Mouse (Mus musculus): ENCODE measurements around the gene Tpo. TPM values are rescaled to one million over a fixed set of nuclear protein-coding genes. Genes with fewer than 3 reads are reported as not detected.

Tpo gene
- total and polyA plus RNA-seq, 2 experiments from 2014 or later, result 0.49 to 0.59 TPM

DNA sequence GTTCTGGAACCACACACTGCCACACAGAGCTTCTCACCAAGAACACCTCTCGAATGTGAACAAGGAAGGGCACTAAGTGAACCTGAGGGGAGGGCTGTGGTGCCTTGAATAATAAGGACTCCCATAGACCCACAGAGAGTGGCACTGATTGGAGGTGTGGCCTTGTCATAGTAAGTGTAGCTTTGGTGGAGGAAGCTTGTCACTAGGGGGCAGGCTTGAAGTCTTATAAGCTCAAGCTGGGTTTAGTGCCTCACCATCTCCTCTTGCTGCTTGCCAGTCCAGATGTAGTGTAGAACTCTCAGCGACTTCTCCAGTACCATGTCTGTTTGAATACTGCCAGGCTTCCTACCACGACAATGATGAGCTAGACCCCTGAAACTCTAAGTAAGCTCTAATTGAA is 9.7 kb upstream of the Tpo start:
- 67% methylated on average over 3 of the region's 3 CpGs for WGBS
- no peaks in the 10 kb centered on the region for H3K9me3 ChIP-seq (ENCODE audit: low read length)
- DNase-seq (ENCODE audit: low spot score) (no peak), ATAC-seq (ENCODE audit: low FRiP score) (no peak)
- H3K36me3 ChIP-seq (ENCODE audit: insufficient read depth, low read length), result no peaks in the 10 kb centered on the region
- H3K9ac ChIP-seq (replicated peaks; ENCODE audit: low read length, poor library complexity, severe bottlenecking), result no peak overlapping the region
- no peak for TF ChIP-seq CTCF (IDR thresholded peaks at IDR 0.05)
- no peak overlapping the region for H3K27ac ChIP-seq (ENCODE audit: low read depth, low read length)
- no peaks in the 10 kb centered on the region for H3K4me1 ChIP-seq (ENCODE audit: insufficient read depth, low read length)
- H3K4me2 ChIP-seq (ENCODE audit: low read depth, low read length, poor library complexity, severe bottlenecking), result no peak overlapping the region
- H3K4me3 ChIP-seq (ENCODE audit: low read depth, low read length), result no peak overlapping the region
- no peaks in the 10 kb centered on the region for H3K27me3 ChIP-seq (ENCODE audit: insufficient read depth, low read length)

DNA sequence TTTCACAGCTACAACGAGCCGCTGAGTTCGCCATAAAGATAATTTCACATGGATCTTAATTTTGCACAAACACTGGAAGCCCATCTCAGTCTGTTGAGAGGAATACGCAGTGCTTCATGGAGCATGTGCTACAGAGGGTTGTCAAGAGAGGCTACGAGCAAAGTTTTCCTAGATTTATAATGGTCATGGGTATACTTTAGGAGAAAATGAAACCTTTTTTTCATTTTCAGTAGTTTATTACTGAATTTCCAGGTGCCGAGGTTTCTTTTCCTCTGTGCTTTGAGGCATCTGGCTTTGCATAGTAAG is 3.1 kb downstream of the Tpo start:
- H3K9me3 ChIP-seq (ENCODE audit: low read length), result no peaks in the 10 kb centered on the region
- DNase-seq (ENCODE audit: low spot score) (no peak), ATAC-seq (ENCODE audit: low FRiP score) (no peak)
- no peaks in the 10 kb centered on the region for H3K36me3 ChIP-seq (ENCODE audit: insufficient read depth, low read length)
- H3K4me2 ChIP-seq (ENCODE audit: low read depth, low read length, poor library complexity, severe bottlenecking), result no peak overlapping the region
- H3K4me1 ChIP-seq (ENCODE audit: insufficient read depth, low read length), result no peaks in the 10 kb centered on the region
- H3K27me3 ChIP-seq (ENCODE audit: insufficient read depth, low read length), result no peaks in the 10 kb centered on the region
- no peak for TF ChIP-seq CTCF (IDR thresholded peaks at IDR 0.05)
- no peak overlapping the region for H3K9ac ChIP-seq (replicated peaks; ENCODE audit: low read length, poor library complexity, severe bottlenecking)
- WGBS, result 48% methylated on average over 6 of the region's 6 CpGs
- H3K4me3 ChIP-seq (ENCODE audit: low read depth, low read length), result no peak overlapping the region
- peak overlapping the region; percentile 21; the same call in 1 of the 2 replicates for H3K27ac ChIP-seq (ENCODE audit: low read depth, low read length)

DNA sequence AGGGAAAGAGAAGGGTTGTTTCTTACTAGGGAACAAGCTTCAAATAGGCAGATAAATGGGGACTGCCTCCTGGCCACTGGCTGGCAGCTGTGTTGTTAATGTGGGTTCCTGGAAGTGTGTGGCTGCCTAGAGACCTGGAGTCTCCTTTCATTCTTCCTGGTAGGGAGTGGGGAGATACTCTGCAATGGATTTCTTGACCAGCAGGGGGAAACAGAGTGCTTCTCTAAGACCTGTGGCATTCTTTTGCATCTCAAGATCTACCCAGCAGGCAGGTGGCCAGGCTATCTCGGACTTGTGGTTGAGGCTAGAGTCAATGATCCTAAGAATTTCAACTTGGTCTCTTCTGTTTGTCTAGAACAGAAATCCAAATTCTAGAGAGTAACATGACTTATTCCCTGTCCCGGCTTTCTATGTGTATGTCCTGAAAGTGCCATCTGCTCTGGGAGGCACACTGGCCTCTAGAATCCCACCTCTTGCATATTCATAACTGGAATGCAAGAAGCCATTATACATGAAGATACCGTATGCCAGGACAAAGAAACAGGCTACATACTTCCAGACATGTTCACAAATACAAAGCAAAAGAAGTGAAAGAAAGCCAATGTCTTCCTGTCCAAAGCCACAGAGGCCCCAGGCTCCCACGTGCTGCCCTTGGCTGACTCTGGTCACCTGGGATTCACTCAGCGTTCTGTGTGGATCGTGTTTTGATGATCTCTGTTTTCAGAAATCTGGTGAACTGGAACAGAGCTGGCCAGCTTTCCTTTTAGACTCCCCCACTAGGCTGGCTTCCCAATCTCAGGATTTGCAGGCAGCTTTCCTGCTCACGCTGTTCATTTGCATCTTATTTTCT is 3.6 kb downstream of the Tpo start:
- ATAC-seq (ENCODE audit: low FRiP score) (peak; percentile 58; the same call in 1 of the 2 replicates), DNase-seq (ENCODE audit: low spot score) (peak; percentile 82)
- H3K4me3 ChIP-seq (ENCODE audit: low read depth, low read length), result no peak overlapping the region
- H3K4me2 ChIP-seq (ENCODE audit: low read depth, low read length, poor library complexity, severe bottlenecking), result no peak overlapping the region
- no peaks in the 10 kb centered on the region for H3K27me3 ChIP-seq (ENCODE audit: insufficient read depth, low read length)
- peak overlapping the region; percentile 21; the same call in 1 of the 2 replicates for H3K27ac ChIP-seq (ENCODE audit: low read depth, low read length)
- H3K9ac ChIP-seq (replicated peaks; ENCODE audit: low read length, poor library complexity, severe bottlenecking), result no peak overlapping the region
- H3K36me3 ChIP-seq (ENCODE audit: insufficient read depth, low read length), result no peaks in the 10 kb centered on the region
- no peaks in the 10 kb centered on the region for H3K9me3 ChIP-seq (ENCODE audit: low read length)
- WGBS, result 31% methylated on average over 7 of the region's 7 CpGs
- no peaks in the 10 kb centered on the region for H3K4me1 ChIP-seq (ENCODE audit: insufficient read depth, low read length)
- TF ChIP-seq CTCF (IDR thresholded peaks at IDR 0.05), result peak; percentile 85

DNA sequence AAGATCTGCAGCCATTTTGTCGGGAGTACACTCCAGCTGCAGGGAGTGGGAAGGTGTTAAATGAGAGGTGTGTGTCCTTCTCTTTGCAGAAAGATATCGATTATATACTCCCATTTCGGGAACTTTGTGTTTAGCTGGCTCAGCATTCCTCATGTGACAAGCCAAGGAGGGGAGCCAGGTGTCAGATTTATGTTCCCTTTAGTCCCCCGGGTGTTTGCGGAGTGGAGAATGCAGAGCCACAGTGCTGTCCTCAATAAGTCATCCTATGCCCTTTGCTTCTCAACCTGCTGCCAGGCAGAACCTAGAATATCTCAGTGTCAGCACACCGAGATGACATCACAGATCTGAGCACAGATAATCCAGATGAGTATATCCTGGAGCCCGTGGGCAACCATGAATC is 10.1 kb downstream of the Tpo start:
- Histone ChIP-seq H3K9me3 (ENCODE audit: low read length) (no peaks in the 10 kb centered on the region), H3K36me3 (ENCODE audit: insufficient read depth, low read length) (no peaks in the 10 kb centered on the region), H3K4me3 (ENCODE audit: low read depth, low read length) (no peak overlapping the region), H3K4me2 (ENCODE audit: low read depth, low read length, poor library complexity, severe bottlenecking) (no peak overlapping the region), H3K9ac (replicated peaks; ENCODE audit: low read length, poor library complexity, severe bottlenecking) (no peak overlapping the region), H3K4me1 (ENCODE audit: insufficient read depth, low read length) (no peaks in the 10 kb centered on the region), H3K27me3 (ENCODE audit: insufficient read depth, low read length) (no peaks in the 10 kb centered on the region), H3K27ac (ENCODE audit: low read depth, low read length) (no peak overlapping the region)
- DNase-seq (ENCODE audit: low spot score) (no peak), ATAC-seq (ENCODE audit: low FRiP score) (no peak)
- no peak for TF ChIP-seq CTCF (IDR thresholded peaks at IDR 0.05)
- WGBS, result 85% methylated on average over 7 of the region's 7 CpGs

DNA sequence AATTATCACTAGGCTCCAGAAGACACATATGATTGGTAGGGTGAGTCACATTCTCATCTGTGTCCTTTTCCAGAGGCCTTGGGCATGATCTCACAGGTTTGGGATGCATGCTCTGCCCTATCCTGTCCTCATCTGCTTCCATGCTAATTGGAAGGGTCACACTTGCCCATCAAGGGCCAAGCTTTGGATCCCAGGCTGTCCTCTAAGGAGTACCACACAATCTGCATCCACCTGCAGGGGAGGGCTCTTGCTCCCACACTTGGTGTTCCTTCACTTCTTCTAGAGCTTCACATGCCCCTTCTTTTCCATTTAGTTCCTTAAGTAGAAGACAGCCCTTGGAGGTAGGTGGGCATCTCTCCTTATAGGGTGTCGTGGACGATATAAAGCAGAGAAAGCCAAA is 20.2 kb downstream of the Tpo start:
- no peaks in the 10 kb centered on the region for H3K9me3 ChIP-seq (ENCODE audit: low read length)
- H3K27me3 ChIP-seq (ENCODE audit: insufficient read depth, low read length), result no peaks in the 10 kb centered on the region
- no peak overlapping the region for H3K4me2 ChIP-seq (ENCODE audit: low read depth, low read length, poor library complexity, severe bottlenecking)
- WGBS, result 98% methylated on average over 2 of the region's 2 CpGs
- no peak overlapping the region for H3K27ac ChIP-seq (ENCODE audit: low read depth, low read length)
- DNase-seq (ENCODE audit: low spot score) (no peak), ATAC-seq (ENCODE audit: low FRiP score) (no peak)
- no peaks in the 10 kb centered on the region for H3K36me3 ChIP-seq (ENCODE audit: insufficient read depth, low read length)
- H3K9ac ChIP-seq (replicated peaks; ENCODE audit: low read length, poor library complexity, severe bottlenecking), result no peak overlapping the region
- H3K4me1 ChIP-seq (ENCODE audit: insufficient read depth, low read length), result no peaks in the 10 kb centered on the region
- H3K4me3 ChIP-seq (ENCODE audit: low read depth, low read length), result no peak overlapping the region
- TF ChIP-seq CTCF (IDR thresholded peaks at IDR 0.05), result no peak

DNA sequence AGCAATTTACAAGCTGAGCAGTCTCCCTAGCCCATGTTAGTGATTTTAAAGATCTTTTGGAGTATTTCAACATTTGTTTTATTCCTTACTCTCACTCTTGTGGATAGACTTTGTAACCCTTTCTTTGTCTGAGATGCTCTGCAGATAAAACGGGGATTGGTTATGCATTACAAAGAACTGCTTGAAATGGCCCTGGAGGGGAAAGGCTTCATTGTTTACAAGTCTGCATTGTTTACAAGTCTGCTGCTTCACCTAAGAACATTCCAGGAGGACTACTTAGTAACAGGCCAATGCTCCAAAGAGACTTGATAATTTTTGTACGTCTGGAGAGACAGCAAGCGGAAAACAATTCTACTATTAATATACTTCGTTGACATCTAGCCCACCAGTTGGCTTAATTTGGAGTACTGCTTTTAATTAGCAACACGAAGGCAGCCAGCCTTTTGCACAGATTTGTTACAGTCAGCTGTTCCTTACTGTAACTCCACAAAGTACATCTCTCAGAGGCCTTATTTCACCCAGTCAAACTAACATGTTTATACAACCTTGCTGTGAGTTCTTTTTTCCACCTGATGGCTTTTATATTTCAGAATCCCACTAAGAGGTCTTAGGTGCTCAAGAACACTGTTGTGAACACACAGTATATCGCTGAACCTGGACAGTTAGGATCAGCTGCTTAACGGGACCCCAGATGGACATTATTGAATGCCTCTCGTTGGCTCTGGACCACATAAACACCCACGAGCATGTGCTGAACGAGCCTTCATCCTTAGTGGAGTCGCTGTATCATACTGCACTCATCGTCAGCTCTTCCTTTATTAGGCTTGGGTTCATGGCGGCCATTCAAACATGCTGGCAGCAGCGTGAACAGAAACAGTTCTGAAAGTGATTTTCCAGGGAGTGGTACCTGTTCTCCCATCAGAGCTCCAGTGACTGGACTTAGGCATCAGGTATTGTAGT is 22.5 kb downstream of the Tpo start:
- no peak overlapping the region for H3K4me3 ChIP-seq (ENCODE audit: low read depth, low read length)
- 78% methylated on average over 14 of the region's 14 CpGs for WGBS

More for the DNA sequence above, 22.5 kb downstream of the Tpo start:
- DNase-seq (ENCODE audit: low spot score) (no peak), ATAC-seq (ENCODE audit: low FRiP score) (no peak)
- Histone ChIP-seq H3K9ac (replicated peaks; ENCODE audit: low read length, poor library complexity, severe bottlenecking) (no peak overlapping the region), H3K27me3 (ENCODE audit: insufficient read depth, low read length) (no peaks in the 10 kb centered on the region), H3K27ac (ENCODE audit: low read depth, low read length) (no peak overlapping the region), H3K4me2 (ENCODE audit: low read depth, low read length, poor library complexity, severe bottlenecking) (no peak overlapping the region), H3K36me3 (ENCODE audit: insufficient read depth, low read length) (no peaks in the 10 kb centered on the region), H3K4me1 (ENCODE audit: insufficient read depth, low read length) (no peaks in the 10 kb centered on the region), H3K9me3 (ENCODE audit: low read length) (no peaks in the 10 kb centered on the region)
- no peak for TF ChIP-seq CTCF (IDR thresholded peaks at IDR 0.05)

All from midbrain, postnatal 0 days (tissue).